Mouse (Mus musculus) v-Abl transformed pro-B cells (cell line): ENCODE data around the gene Med25.

Experiments
- in situ Hi-C, 2 experiments: fragments of 400-800 bp; cut with MboI; formaldehyde crosslinking; loops; one replicate each; pipeline ENCODE4 v1.15.1; 2025; ENCODE audit not compliant: unreplicated experiment in 2 of 2

Gene Med25

DNA sequence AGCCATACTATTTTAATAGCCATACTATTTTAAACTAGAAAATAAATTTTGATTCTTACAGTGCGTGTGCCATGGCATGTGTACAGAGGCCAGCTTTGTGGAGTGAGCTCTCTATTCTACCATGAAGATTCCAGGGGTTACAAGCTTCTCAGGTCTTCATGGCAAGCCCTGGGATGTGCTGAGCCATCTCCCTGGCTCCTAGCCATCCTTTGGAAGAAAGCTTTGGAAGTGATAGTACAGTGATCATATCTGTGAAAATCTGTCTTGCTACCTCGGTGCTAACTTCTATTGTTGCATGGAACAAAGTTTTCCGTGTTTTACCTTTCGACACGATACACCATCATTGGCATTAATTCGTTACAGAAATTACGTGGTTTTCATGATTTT lies 2.7 kb upstream of the Med25 start:
- in situ Hi-C loops: loop anchor here (5.0 to 10.0 kb wide), 2 partner anchors 43 to 60 kb away; no protein-coding TSS in a partner anchor

DNA sequence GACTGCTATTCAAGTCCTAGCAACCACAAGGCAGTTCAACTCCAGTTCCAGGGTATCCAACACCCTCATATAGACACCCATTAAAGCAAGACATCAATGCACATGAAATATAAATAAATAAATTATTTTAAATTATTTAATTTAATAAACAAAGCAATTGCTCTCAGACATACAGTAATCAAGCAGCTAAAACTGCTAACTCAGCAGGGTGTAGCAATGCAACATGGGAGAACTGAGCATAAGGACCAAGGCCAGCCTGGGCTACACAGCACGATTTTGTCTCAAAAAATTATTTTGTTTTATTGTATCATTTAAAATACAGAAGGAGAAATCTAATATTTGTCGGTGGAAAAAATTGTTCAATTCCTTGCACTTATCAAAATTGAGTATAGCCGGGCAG lies 1.7 kb upstream of the Med25 start:
- in situ Hi-C loops: loop anchor here in 1 of 2 experiments (10.0 kb wide), 1 partner anchor 61 kb away; no protein-coding TSS in a partner anchor

DNA sequence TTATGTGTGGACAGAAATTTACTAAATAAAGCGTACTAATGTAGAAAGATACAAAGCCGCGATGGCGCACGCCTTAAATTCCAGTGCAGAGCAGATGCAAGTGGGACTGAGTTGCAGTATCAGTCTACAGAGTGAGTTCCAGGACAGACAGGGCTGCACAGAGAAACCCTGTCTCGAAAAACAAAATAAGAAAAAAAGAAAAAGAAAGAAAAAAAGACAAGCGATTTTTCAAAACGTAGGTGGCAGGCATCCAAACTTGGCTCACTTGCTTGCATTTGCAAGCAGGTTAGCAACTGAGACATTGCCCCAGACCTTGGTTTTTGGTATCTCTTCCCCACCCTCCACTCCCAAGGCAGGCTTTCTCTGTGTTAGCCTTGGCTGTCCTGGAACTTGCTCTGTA lies 685 bp upstream of the Med25 start:
- in situ Hi-C loops: loop anchor here in 1 of 2 experiments (10.0 kb wide), 1 partner anchor 62 kb away; no protein-coding TSS in a partner anchor

DNA sequence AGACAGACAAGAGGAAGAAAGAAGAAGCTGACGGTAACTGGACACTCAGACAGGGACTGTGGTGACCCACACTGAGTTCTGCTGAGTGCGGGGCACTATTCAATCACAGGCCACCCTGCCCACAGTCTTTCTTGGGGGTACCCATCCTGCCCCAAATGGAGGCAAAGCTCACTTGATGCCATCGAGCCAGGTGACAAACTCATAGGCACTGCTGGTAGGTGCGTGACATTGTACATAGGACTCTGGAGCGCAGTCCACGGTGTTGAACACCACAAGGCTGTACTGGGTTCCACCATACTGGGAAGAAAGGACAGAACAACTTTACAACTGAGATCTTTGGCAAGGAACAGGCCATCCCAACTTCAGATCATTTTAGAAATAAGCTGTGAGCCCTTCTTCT lies 901 bp downstream of the Med25 start:
- in situ Hi-C loops: loop anchor here in 1 of 2 experiments (10.0 kb wide), 1 partner anchor 63 kb away; no protein-coding TSS in a partner anchor

DNA sequence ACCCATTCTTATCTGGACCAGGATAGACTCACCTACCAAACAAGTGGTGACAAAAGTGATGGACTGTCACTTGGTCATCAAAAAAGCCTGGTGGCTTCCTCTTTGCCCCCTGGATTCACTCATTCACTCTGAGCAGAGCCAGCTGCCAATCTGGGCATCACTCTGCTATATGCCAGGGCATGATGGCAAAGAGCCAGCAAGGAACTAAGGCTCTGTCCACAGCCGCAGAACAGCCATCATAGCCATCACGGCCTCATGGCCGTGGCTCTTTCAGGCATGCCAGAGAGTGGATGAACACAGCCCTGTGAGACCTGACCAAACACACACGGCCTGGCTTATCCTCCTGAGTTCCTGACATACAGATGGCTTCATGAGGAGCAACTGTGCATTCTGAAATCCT lies 1.8 kb downstream of the Med25 start:
- in situ Hi-C loops: loop anchor here in 1 of 2 experiments (10.0 kb wide), 1 partner anchor 64 kb away; no protein-coding TSS in a partner anchor

DNA sequence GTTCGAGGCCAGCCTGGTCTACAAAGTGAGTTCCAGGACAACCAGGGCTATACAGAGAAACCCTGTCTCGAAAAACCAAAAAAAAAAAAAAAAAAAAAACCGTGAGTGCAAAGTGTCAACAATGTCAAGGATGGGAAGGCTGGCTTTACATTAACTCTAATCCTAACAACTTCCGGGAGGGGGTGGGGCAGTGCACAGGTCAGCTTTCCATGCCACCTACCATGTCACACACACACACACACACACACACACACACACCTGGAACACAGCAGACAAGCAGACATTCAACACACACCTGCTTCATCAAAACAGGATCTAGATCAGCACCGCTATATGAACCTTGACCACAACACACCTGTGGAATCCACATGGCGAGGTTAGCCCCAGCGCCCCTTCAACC lies 2.3 kb downstream of the Med25 start:
- in situ Hi-C loops: loop anchor here in 1 of 2 experiments (10.0 kb wide), 1 partner anchor 65 kb away; no protein-coding TSS in a partner anchor

DNA sequence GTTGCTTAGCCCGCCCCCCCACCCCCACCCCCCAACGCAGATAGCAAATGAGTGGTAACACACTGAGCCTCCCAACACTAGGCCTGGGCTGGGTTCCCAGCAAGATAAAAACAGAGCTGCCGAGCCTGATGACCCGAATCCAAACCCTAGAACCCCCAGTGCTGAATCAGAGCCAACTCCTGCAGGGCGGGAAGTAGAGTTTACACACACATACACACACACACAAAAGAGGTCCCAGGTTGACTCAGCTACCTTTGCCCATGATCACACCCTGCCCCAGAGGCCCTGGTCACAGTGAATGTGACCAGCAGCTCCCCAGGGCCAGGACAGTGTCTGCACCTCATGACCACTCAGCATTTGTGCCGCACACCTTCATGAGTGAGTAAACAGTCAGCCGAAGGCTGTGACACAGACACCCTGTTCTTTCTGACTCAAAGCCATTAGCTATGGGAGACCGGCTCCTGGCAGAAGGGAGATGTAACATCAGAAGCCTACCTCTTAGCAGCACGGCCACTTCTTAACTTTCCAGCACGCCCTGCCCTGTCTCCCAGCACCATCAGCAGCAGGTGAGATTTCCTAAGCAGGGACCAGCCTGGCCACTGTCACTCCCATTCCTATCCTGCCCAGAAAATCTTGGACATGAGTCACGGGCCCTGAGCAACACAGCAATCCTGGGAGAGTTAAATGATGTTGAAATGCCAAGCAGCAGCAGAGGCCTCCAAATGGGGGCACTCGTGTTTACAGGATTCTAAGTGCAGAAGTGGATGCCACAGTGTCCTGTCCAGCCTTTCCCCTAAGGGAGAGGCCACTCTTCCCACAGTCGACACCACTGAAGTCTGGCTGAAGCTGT lies 4.0 kb downstream of the Med25 start:
- in situ Hi-C loops: no loop called here

DNA sequence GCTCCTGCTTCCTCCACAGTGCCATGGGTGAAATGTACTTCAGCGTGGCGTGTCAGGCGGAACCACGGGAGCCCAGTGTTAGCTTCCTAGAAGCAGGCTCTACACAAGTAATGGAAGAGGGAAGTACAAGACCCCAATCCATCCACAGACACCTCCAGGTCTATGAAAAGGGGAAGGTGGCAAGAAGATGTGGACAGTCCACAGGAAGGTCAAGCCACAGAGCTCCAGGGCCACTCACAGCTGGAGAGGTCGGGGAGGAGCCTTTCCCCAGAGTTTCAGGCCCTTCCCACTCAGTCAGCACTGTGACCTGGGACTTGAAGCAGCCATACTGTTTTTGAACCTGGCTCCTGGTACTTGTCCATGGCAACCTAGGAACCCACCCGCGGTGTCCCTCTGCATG lies 5.5 kb downstream of the Med25 start:
- in situ Hi-C loops: no loop called here

DNA sequence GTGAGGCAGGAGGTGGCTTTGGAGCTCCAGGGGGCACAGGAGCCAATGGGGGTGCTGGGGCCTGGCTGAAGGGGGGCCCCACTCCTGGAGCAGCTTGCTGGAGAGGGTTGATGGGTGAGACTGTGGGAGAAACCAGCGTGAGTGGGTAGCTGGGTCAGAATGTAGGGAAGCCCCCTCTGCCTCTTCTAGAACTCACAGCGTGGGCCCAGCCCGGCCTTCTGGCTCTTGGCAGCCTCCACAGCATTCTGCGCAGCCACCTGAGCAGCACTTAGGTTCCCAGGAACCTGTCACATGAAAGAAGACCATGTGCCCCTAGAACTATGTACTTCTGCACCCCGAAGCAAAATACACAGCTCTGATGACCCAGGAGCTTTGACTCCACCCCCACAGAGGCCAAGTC lies 7.9 kb downstream of the Med25 start:
- in situ Hi-C loops: no loop called here

DNA sequence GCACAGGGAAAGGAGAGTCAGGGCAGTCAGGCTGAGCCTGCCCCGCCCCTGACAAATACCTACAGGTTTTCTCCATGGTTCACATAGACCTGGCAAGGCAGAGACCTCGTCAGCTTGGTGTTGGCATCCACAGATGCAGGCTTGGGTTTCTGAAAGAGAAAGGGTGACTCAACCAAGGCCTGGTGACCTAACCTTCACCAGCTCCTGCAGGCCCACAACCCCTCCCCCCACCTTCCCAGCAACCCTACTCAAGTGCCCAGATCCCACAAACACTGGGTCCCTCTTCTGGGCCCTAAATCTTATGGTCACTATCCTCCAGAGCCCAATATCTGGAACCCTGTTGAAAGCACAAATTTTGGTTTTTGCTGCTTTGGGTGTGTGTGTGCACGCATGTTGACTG lies 9.5 kb downstream of the Med25 start:
- in situ Hi-C loops: no loop called here

DNA sequence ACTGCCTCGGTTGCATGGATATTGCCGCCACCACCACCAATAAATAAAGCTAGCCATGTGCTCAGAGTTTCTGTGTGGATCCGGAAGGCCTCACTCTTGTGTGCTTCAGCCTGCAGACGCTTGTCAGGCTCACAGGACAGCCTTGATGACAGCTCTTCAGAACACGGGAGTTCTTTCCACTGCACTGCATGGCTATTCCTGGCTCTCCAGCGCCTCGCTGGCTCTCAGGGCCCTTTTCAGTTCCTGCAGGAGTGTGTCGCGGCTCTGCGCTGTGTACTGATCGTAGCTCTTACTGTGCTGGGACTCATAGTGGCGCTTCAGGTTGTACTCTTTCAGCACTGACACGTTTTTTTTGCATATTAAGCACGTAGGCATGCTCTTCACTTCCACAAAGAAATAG lies 14.7 kb downstream of the Med25 start:
- in situ Hi-C loops: no loop called here

DNA sequence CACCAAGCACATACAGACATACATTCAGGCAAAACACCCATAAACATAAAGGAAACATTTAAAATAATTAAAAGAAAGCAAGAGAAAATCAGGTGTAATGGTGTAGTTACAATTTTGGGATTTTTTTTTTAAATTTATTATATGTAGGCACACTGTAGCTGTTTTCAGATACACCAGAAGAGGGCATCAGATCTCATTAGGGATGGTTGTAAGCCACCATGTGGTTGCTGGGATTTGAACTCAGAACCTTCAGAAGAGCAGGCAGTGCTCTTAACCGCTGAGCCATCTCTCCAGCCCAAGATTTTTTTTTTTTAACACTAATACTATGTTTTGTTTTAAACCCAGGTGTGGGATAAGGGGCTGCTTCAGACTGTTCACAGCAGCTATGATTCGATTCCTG lies 20.7 kb downstream of the Med25 start:
- in situ Hi-C loops: loop anchor here in 1 of 2 experiments (25.0 kb wide), 1 partner anchor 334 kb away; the partner anchor contains the start of genes Pold1 and Spib

DNA sequence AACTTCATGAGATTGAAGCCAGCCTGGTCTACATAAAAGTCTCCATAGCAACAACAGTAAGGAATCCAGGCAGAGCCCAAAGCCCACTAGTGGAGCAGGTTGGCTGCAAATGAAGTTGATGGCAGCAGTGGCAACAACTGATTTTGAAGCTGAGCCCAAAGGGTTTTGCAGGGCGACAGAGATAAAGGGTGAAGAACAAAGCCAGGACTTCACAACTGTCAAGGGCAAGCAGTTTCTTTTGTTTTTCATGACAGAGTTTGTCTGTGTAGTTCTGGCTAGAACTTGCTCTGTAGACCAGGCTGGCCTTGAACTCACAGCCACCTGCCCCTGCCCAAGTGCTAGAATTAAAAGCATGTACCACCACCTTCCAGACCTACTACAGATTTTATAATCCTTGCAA lies 21.3 kb downstream of the Med25 start:
- in situ Hi-C loops: loop anchor here in 1 of 2 experiments (25.0 kb wide), 1 partner anchor 334 kb away; the partner anchor contains the start of genes Pold1 and Spib

DNA sequence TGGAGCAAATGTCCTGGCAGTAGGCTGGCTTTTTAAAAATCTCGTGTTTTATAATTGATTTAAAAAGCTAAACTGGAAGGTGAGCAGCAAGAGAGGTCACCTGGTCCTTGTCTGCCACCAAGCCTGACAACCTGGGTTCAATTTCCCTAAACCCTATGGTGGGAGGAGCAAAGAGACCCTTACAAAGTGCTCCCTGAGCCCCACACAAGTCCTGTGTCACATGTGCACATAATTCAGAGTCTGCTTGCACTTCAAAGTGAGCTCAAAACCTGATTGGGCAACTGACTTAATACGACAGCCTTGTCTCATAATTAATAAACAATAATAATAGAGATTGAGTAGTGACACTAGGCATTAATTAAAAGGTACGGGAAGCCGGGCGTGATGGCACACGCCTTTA lies 21.9 kb downstream of the Med25 start:
- in situ Hi-C loops: loop anchor here in 1 of 2 experiments (25.0 kb wide), 1 partner anchor 333 kb away; the partner anchor contains the start of genes Pold1 and Spib

DNA sequence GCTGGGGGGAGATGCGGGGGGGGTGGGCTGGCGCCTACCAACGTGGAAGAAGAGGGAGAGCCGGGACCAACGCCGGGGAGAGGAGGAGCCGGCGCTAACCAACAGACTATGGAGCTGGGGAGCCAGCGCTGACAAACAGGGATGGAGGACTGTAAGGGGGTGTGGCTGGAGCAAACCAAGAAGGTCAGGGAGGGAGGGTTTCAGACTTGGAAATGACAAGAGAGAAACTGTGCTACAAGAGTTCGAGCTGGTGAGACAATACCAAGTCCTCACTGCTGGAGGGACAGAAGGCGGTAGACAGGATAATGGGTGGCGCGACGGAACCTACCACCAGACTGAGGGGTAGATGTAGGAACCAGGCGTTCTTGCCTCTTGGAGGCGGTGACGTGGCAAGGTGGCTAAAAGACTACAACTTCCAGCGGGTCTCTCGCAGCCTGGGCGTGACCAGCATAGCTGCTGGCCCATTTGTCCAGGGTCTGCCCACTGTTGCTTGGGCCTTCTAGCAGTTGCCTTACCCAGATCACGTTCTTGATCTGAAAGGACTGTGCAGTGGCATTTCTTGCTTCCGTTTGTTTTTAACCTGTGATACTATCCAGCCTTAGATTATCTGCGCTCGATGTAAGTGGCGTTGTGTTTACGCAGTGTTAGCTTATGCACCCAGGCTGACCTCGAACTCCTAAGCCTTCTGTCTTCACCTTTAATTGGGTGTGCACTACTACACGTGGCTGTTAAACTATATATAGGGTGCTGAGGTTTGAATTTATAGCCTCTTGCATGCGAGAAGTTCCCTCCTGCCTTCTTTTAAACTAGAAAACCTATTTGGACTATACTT lies 22.6 kb downstream of the Med25 start, which contains the start of gene Ptov1:
Gene Ptov1 (minus strand): TSS at position 92 of the 832 bp plus-strand sequence.
- in situ Hi-C loops: loop anchor here in 1 of 2 experiments (25.0 kb wide), 1 partner anchor 333 kb away; the partner anchor contains the start of genes Pold1 and Spib

DNA sequence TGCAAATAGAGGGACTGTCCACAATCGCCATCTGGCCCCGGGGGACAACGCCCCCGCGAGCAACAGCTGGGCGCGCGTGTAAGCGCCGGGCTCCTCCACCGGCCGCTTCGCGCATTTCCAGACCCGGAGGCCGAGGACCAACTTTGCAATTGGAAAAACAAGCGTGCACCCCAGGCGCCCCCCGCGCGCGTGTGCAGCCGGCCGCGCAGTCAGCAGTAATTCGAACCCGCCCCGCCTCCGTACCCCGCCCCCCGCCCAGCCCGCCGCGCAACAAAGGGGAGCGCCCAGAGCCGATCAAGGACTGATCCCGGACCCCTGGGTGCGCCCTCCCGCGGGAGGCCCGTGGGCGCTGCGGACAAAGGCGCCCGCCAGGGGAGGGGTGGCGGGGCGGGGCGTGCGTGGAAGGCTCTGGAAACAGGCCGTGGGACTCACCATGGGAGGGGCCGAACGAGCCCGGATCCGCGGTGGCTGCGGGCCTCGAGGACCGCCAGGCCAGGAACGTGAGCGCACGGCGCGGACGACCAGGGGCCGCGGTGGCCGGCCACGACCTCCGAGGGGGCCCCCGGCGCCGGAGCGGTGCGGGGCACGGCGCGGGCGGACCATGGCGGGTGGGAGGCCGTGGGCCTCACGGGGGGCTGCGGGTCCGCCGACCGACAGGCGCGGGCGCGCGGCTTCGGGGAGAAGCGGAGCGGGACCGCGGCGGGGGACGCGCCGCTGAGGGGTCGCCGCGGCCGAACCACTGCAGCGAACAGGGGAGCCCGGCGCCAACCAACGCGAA lies 23.4 kb downstream of the Med25 start:
- in situ Hi-C loops: loop anchor here in 1 of 2 experiments (25.0 kb wide), 1 partner anchor 332 kb away; the partner anchor contains the start of genes Pold1 and Spib

DNA sequence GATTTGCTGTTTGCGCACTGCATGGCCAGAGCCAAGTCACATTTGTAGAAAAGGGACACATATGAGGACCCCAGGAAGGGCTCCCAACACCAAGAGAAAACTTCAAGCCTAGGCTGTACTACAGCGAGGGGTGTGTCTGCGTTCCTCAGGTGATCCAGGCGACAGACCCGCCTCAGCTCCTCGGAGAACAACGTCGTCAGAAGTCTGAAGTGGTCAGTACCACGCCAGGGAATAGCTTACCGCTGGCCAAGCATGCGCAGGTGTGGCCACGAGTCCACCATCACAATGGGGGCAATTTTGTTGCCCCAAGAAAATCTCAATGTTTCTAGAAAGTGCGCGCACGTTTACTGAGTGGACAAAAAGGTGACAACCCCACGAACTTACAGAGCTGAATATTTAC lies 24.0 kb downstream of the Med25 start:
- in situ Hi-C loops: loop anchor here in 1 of 2 experiments (25.0 kb wide), 1 partner anchor 331 kb away; the partner anchor contains the start of genes Pold1 and Spib

DNA sequence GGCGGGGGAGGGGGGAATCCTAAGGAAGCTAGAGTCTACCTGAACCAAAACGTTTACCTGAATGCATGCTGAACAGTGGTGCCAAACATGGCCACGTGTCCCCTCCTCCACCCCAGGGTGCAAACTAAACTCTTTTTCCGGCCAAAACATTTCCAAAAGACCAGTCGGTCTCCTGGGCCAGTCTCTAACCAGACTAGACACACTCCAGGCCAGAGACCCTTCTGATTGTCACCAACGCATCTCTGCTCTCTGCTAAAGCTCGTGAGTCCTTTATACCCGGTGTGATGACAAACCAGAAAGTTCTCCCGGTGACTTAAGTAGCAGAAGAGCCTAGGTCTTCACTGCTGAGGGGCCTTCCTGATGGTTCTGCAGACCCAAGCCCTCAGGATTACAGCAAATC lies 24.7 kb downstream of the Med25 start:
- in situ Hi-C loops: loop anchor here in 1 of 2 experiments (25.0 kb wide), 1 partner anchor 331 kb away; the partner anchor contains the start of genes Pold1 and Spib

DNA sequence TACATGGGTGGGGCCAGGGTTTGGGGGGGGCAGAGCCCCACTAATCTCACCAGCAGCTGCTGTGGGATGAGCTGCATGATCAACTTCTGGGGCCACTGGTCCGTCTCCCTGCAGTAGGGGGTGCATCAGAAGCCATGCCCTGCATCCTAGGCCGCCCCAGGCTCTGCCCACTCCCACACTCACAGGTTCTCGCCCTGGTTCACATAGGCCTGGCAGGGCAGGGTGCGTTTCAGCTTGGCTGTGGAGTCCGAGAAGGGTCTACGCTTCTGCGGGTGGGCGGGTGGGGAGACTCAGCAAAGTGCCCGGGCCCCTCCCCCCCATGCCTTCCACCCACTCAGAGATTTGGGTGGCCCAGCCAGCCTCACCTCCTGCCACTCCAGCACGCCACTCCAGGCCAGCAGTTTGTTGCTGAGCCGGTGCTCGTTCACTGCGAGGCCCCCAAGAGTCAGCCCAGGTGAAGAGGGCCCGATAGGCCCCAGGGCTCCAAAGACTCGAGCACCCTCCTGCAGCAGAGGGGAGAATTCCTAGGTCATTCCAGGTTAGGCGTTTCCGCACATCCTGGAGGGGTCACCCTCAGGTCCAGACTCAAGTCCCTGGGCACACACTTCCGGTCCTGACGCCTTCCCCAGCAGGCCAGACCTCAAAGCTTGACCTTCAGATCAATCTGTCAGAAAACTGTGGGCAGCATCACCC lies 25.4 kb downstream of the Med25 start:
- in situ Hi-C loops: loop anchor here in 1 of 2 experiments (25.0 kb wide), 1 partner anchor 330 kb away; the partner anchor contains the start of genes Pold1 and Spib
